ENCODE assay signal across 27 mouse cellular contexts in the genomic region with DNA sequence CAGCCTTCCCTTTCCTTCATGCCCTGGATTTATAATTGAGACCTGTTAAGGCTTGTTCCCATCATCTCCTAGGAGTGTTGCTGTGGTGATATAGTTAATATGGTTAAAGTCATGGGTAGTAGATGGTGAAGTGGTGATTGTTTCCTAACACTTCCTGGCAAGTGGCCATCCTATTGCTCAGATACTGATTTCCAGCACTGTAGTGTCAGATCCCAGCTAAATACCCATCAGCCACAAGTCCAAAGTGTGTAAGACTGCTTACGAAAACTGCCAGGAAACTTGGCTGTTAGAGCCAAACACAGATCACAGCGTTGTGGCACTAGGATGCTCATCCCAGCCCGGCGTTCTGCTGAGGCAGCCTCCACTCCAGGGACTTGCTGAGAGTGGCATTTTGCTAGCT. TPM values are rescaled to one million over a fixed set of nuclear protein-coding genes. Genes with fewer than 3 reads are reported as not detected.
DNase-seq lines count a peak whose midpoint lies in the region; ATAC-seq and TF ChIP-seq lines count a peak whose summit lies in the region.
"Had no signal": no experiment of that assay in that cellular context is flagged by ENCODE, and none has a peak within 500 bp of the region (broad histone marks: within the 10 kb centered on the region; RNA-seq: fewer than 3 reads in every experiment).

No protein-coding gene starts in this region.

- peaks cover 24% of the 10 kb centered on the region for H3K4me1 ChIP-seq in midbrain, embryonic 13.5 days (replicated peaks)

- H3K9me3 ChIP-seq in midbrain, embryonic 13.5 days = no peaks in the 10 kb centered on the region
- H3K9me3 ChIP-seq: hindbrain, embryonic 10.5 days; kidney, embryonic 15.5 days; limb, embryonic 10.5 days; lung, embryonic 15.5 days; megakaryocyte, embryonic 14.5 days had no signal

- 0 out of 2 replicates have a peak overlapping the region, but pooled peaks have one; percentile 24 for H3K27ac ChIP-seq in layer of hippocampus, adult 2 months
- H3K27ac ChIP-seq in midbrain, embryonic 13.5 days = no peak overlapping the region
- H3K27ac ChIP-seq: gastrocnemius, adult 2 months; hindbrain, embryonic 10.5 days; kidney, embryonic 15.5 days; limb, embryonic 10.5 days; lung, embryonic 15.5 days had no signal

- H3K4me2 ChIP-seq in midbrain, embryonic 13.5 days (replicated peaks) = no peak overlapping the region
- H3K4me2 ChIP-seq: heart, embryonic 11.5 days; kidney, embryonic 15.5 days; lung, embryonic 15.5 days had no signal

- H3K9ac ChIP-seq in midbrain, embryonic 13.5 days (replicated peaks) = no peak overlapping the region
- H3K9ac ChIP-seq: kidney, embryonic 15.5 days; lung, embryonic 15.5 days had no signal

- no peak for ATAC-seq in midbrain, embryonic 13.5 days
- ATAC-seq: forebrain, embryonic 14.5 days; intestine, postnatal 0 days had no signal

- no peak for TF ChIP-seq CTCF in layer of hippocampus, adult 2 months (conservative IDR thresholded peaks at IDR 0.05)

- peaks cover 46% of the 10 kb centered on the region for H3K36me3 ChIP-seq in midbrain, embryonic 13.5 days

- no peak overlapping the region for H3K4me3 ChIP-seq in layer of hippocampus, adult 2 months
- no peak overlapping the region for H3K4me3 ChIP-seq in midbrain, embryonic 13.5 days (replicated peaks)
- H3K4me3 ChIP-seq: erythroblast, embryonic 14.5 days; gastrocnemius, adult 2 months; hindbrain, embryonic 10.5 days; kidney, embryonic 15.5 days; limb, embryonic 10.5 days; lung, embryonic 15.5 days; megakaryocyte, embryonic 14.5 days had no signal

- 91% methylated on average over 4 of the region's 4 CpGs for WGBS in midbrain, embryonic 13.5 days

- intact Hi-C loops in heart, postnatal 10 days (cut with DNase I) = no loop called here

- H3K27me3 ChIP-seq in midbrain, embryonic 13.5 days = no peaks in the 10 kb centered on the region
- H3K27me3 ChIP-seq: kidney, embryonic 15.5 days; lung, embryonic 15.5 days; megakaryocyte, embryonic 14.5 days had no signal

- DNase-seq in layer of hippocampus, adult 2 months (ENCODE audit: low spot score in 2 of 2) = no peak
- DNase-seq in layer of hippocampus, postnatal 10 days (ENCODE audit: low spot score in 2 of 2) = no peak
- DNase-seq in NIH3T3 (ENCODE audit: low read depth) = peak; percentile 87
- DNase-seq in fat pad, adult 2 months (ENCODE audit: extremely low read depth, low read depth, low spot score) = peak; percentile 57
- DNase-seq in lung, postnatal 25 days (ENCODE audit: low spot score) = peak; percentile 12
- DNase-seq in heart, postnatal 10 days = no peak
- DNase-seq: cerebellum, adult 9-10 months; gastrocnemius, adult 2 months; kidney, postnatal 4 days; layer of hippocampus, adult 9-11 months; liver; midbrain, embryonic 14.5 days; right cerebral cortex, postnatal 25 days; spleen, adult 18-20 months had no signal

RNA-seq across cellular contexts. Expression of gene Gnl2, which starts 18.0 kb away (rescaled TPM):
- 10 to 100 TPM; 67.9 to 76.1 TPM for total RNA-seq in layer of hippocampus, adult 2 months (2021)
- 10 to 100 TPM; 73.5 to 74.9 TPM for total RNA-seq in layer of hippocampus, postnatal 10 days (2021)
- 94.8 and 99.1 TPM in 2 replicates for polyA plus RNA-seq in midbrain, embryonic 13.5 days (2015; fragmentation: Nextera tagmentation; extraction: Ambion mirVana)
- 10 to 100 TPM; 36.0 to 37.0 TPM for total RNA-seq in heart, postnatal 10 days (2021)

RNA-seq across cellular contexts. Expression of gene Dnali1, which starts 31.2 kb away (rescaled TPM):
- total RNA-seq in layer of hippocampus, adult 2 months (2021) = under 1 TPM; 0.64 to 1.00 TPM
- 1 to 10 TPM; 1.4 to 1.6 TPM for total RNA-seq in layer of hippocampus, postnatal 10 days (2021)
- 0.45 and 0.89 TPM in 2 replicates for polyA plus RNA-seq in midbrain, embryonic 13.5 days (2015; fragmentation: Nextera tagmentation; extraction: Ambion mirVana)
- total RNA-seq in heart, postnatal 10 days (2021) = not detected
- total RNA-seq: gastrocnemius, adult 2 months; gastrocnemius, postnatal 4 days had no signal
- polyA plus RNA-seq: erythroblast, embryonic 14.5 days; heart, postnatal 0 days; intestine, postnatal 0 days; kidney, embryonic 15.5 days; neural tube, embryonic 11.5 days had no signal

RNA-seq across cellular contexts. Expression of gene Snip1, which starts 32.1 kb away (rescaled TPM):
- total RNA-seq in layer of hippocampus, adult 2 months (2021) = 10 to 100 TPM; 14.6 to 16.3 TPM
- 10 to 100 TPM; 12.9 TPM for total RNA-seq in layer of hippocampus, postnatal 10 days (2021)
- polyA plus RNA-seq in midbrain, embryonic 13.5 days (2015; fragmentation: Nextera tagmentation; extraction: Ambion mirVana) = 25.1 and 28.5 TPM in 2 replicates
- 10 to 100 TPM; 10.8 to 11.6 TPM for total RNA-seq in heart, postnatal 10 days (2021)

RNA-seq across cellular contexts. Expression of gene Rspo1, which starts 48.1 kb away (rescaled TPM):
- total RNA-seq in layer of hippocampus, adult 2 months (2021) = 1 to 10 TPM; 9.5 to 9.8 TPM
- total RNA-seq in layer of hippocampus, postnatal 10 days (2021) = 10 to 100 TPM; 13.7 to 16.4 TPM
- polyA plus RNA-seq in midbrain, embryonic 13.5 days (2015; fragmentation: Nextera tagmentation; extraction: Ambion mirVana) = 3.5 and 7.6 TPM in 2 replicates
- 1 to 10 TPM; 3.4 to 5.6 TPM for total RNA-seq in heart, postnatal 10 days (2021)

RNA-seq across cellular contexts. Expression of gene Meaf6, which starts 50.6 kb away (rescaled TPM):
- total RNA-seq in layer of hippocampus, adult 2 months (2021) = 100 to 1,000 TPM; 111 to 116 TPM
- total RNA-seq in layer of hippocampus, postnatal 10 days (2021) = 100 to 1,000 TPM; 130 to 134 TPM
- 171 and 181 TPM in 2 replicates for polyA plus RNA-seq in midbrain, embryonic 13.5 days (2015; fragmentation: Nextera tagmentation; extraction: Ambion mirVana)
- 10 to 100 TPM; 27.7 to 31.4 TPM for total RNA-seq in heart, postnatal 10 days (2021)

Comparison
In these comparisons a context has a peak if more than half of its experiments do, and no peak if none do; other contexts are left out.
1. DNase-seq: peak in NIH3T3 (single experiment), fat pad, adult 2 months (single experiment) and lung, postnatal 25 days (single experiment); none in layer of hippocampus, adult 2 months (0 of 2), layer of hippocampus, postnatal 10 days (0 of 2) and heart, postnatal 10 days (0 of 2).